Mouse (Mus musculus) hindbrain, embryonic 15.5 days (tissue): ENCODE results near the gene Col6a1. TPM values are rescaled to one million over a fixed set of nuclear protein-coding genes. Genes with fewer than 3 reads are reported as not detected.
"Not testable (repeated sequence)": the region's sequence is repeated elsewhere in the genome, so short reads cannot be mapped to it uniquely, and the experiment has no call there.

ENCODE experiments used
- ATAC-seq: fragments of 200-750 bp; cut with Nextera tagmentation; 2 replicates; pipeline ENCODE4 v1.8.0; 2017; ENCODE audit warnings: low read depth, moderate number of reproducible peaks, moderate TSS enrichment; ENCODE audit not compliant: low FRiP score
- H3K27ac ChIP-seq: fragments of 300-500 bp; sonication (generic); replicated peaks from 2 replicates; pipeline ENCODE4 v1.5.1; 2015; ENCODE audit warnings: mild to moderate bottlenecking, inconsistent platforms
- H3K27me3 ChIP-seq: fragments of 300-500 bp; sonication (generic); 2 replicates; pipeline ENCODE4 v1.6.1; 2015; ENCODE audit warnings: control low read depth, inconsistent platforms
- H3K36me3 ChIP-seq: fragments of 300-500 bp; sonication (generic); 2 replicates; pipeline ENCODE4 v1.6.1; 2015; ENCODE audit warnings: control low read depth, inconsistent platforms
- H3K4me1 ChIP-seq: fragments of 300-500 bp; sonication (generic); replicated peaks from 2 replicates; pipeline ENCODE4 v1.6.1; 2015; ENCODE audit warnings: control low read depth, inconsistent platforms
- H3K4me2 ChIP-seq: fragments of 300-500 bp; sonication (generic); 2 replicates; pipeline ENCODE4 v1.6.1; 2015; ENCODE audit warnings: moderate library complexity, mild to moderate bottlenecking, inconsistent platforms
- H3K4me3 ChIP-seq: fragments of 300-500 bp; sonication (generic); 2 replicates; pipeline ENCODE4 v1.5.1; 2015; ENCODE audit warnings: mild to moderate bottlenecking, inconsistent platforms
- H3K9ac ChIP-seq: fragments of 300-500 bp; sonication (generic); 2 replicates; pipeline ENCODE4 v1.6.1; 2015; ENCODE audit warnings: inconsistent platforms
- H3K9me3 ChIP-seq: fragments of 300-500 bp; sonication (generic); 2 replicates; pipeline ENCODE4 v1.6.1; 2016; ENCODE audit warnings: control low read depth, inconsistent platforms
- WGBS: fragments of 180-500 bp; shearing (Covaris S2); methylation state at CpG from one replicate; pipeline ENCODE4 v1.1.7; 2015; 5-methylcytosine and 5-hydroxymethylcytosine counted together
- polyA plus RNA-seq: library from polyadenylated mRNA; unstranded; fragments of >200 nt; fragmentation: Nextera tagmentation; extraction: Ambion mirVana; gene quantifications from 2 replicates; pipeline ENCODE4 v1.2.1, GENCODE M21; 2015

Col6a1 gene
- polyA plus RNA-seq, result 23.5 and 29.4 TPM in 2 replicates

- Histone ChIP-seq H3K36me3 (no peaks in the 10 kb centered on the region), H3K9me3 (no peaks in the 10 kb centered on the region), H3K4me1 (0 out of 2 replicates have a peak, but pooled peaks cover 5% of the 10 kb centered on the region), H3K4me3 (peak within 1 kb of the TSS; percentile 7), H3K9ac (no peak within 1 kb of the TSS), H3K27me3 (no peaks in the 10 kb centered on the region), H3K27ac (no peak within 1 kb of the TSS), H3K4me2 (0 out of 2 replicates have a peak within 1 kb of the TSS, but pooled peaks have one; percentile 11)
- WGBS, result 34% methylated on average over 9 of the region's 9 CpGs
- ATAC-seq, result no peak
Observed at GRCm38 (mm10) chr10:76725682-76726285, at the start of gene Col6a1. Col6a1 (minus strand) TSS chr10:76726168.

GRCm38 (mm10) chr10:76771624-76772023 lies 45.7 kb upstream of the Col6a1 start:
- H3K4me3 ChIP-seq, result no peak overlapping the region
- no peaks in the 10 kb centered on the region for H3K9me3 ChIP-seq
- H3K4me1 ChIP-seq, result no peaks in the 10 kb centered on the region
- H3K4me2 ChIP-seq, result no peak overlapping the region
- WGBS, result 95% methylated on average over 3 of the region's 3 CpGs
- ATAC-seq, result no peak
- H3K27ac ChIP-seq, result no peak overlapping the region
- no peak overlapping the region for H3K9ac ChIP-seq
- no peaks in the 10 kb centered on the region for H3K36me3 ChIP-seq
- no peaks in the 10 kb centered on the region for H3K27me3 ChIP-seq

GRCm38 (mm10) chr10:76771086-76771485 lies 45.1 kb upstream of the Col6a1 start:
- Histone ChIP-seq H3K4me1 (no peaks in the 10 kb centered on the region), H3K9ac (no peak overlapping the region), H3K27me3 (no peaks in the 10 kb centered on the region), H3K4me2 (no peak overlapping the region), H3K36me3 (no peaks in the 10 kb centered on the region), H3K9me3 (no peaks in the 10 kb centered on the region), H3K27ac (no peak overlapping the region), H3K4me3 (no peak overlapping the region)
- WGBS, result 60% methylated on average over 5 of the region's 5 CpGs
- ATAC-seq, result no peak

GRCm38 (mm10) chr10:76769581-76769980 lies 43.6 kb upstream of the Col6a1 start:
- no peaks in the 10 kb centered on the region for H3K4me1 ChIP-seq
- no peaks in the 10 kb centered on the region for H3K27me3 ChIP-seq
- no peak overlapping the region for H3K4me2 ChIP-seq
- WGBS, result 95% methylated on average over 6 of the region's 6 CpGs
- no peak overlapping the region for H3K27ac ChIP-seq
- no peaks in the 10 kb centered on the region for H3K36me3 ChIP-seq
- no peak for ATAC-seq
- H3K9ac ChIP-seq, result no peak overlapping the region
- H3K4me3 ChIP-seq, result no peak overlapping the region
- no peaks in the 10 kb centered on the region for H3K9me3 ChIP-seq

- Histone ChIP-seq H3K27ac (no peak overlapping the region), H3K9ac (no peak overlapping the region), H3K27me3 (no peaks in the 10 kb centered on the region), H3K4me2 (no peak overlapping the region), H3K9me3 (no peaks in the 10 kb centered on the region), H3K36me3 (no peaks in the 10 kb centered on the region), H3K4me3 (no peak overlapping the region), H3K4me1 (no peaks in the 10 kb centered on the region)
- WGBS, result 96% methylated on average over 1 of the region's 1 CpGs
- no peak for ATAC-seq
Observed at GRCm38 (mm10) chr10:76766196-76766595, 40.2 kb upstream of the Col6a1 start.

- H3K27ac ChIP-seq, result no peak overlapping the region
- H3K9me3 ChIP-seq, result no peaks in the 10 kb centered on the region
- H3K4me3 ChIP-seq, result no peak overlapping the region
- no peaks in the 10 kb centered on the region for H3K4me1 ChIP-seq
- no peaks in the 10 kb centered on the region for H3K27me3 ChIP-seq
- 93% methylated on average over 4 of the region's 4 CpGs for WGBS
- no peak overlapping the region for H3K9ac ChIP-seq
- H3K4me2 ChIP-seq, result no peak overlapping the region
- H3K36me3 ChIP-seq, result no peaks in the 10 kb centered on the region
- no peak for ATAC-seq
Observed at GRCm38 (mm10) chr10:76764927-76765326, 39.0 kb upstream of the Col6a1 start.

- WGBS, result 96% methylated on average over 12 of the region's 12 CpGs
- no peak overlapping the region for H3K4me2 ChIP-seq
- no peak for ATAC-seq
- no peaks in the 10 kb centered on the region for H3K4me1 ChIP-seq
- H3K9ac ChIP-seq, result no peak overlapping the region
- no peak overlapping the region for H3K4me3 ChIP-seq
- no peaks in the 10 kb centered on the region for H3K36me3 ChIP-seq
- no peaks in the 10 kb centered on the region for H3K27me3 ChIP-seq
- H3K27ac ChIP-seq, result no peak overlapping the region
- H3K9me3 ChIP-seq, result no peaks in the 10 kb centered on the region
Observed at GRCm38 (mm10) chr10:76763016-76763415, 37.0 kb upstream of the Col6a1 start.

- Histone ChIP-seq H3K9ac (no peak overlapping the region), H3K4me3 (no peak overlapping the region), H3K4me1 (no peaks in the 10 kb centered on the region), H3K27ac (no peak overlapping the region), H3K4me2 (no peak overlapping the region), H3K9me3 (no peaks in the 10 kb centered on the region), H3K36me3 (no peaks in the 10 kb centered on the region), H3K27me3 (no peaks in the 10 kb centered on the region)
- ATAC-seq, result no peak
- WGBS, result 85% methylated on average over 7 of the region's 7 CpGs
Observed at GRCm38 (mm10) chr10:76762411-76762810, 36.4 kb upstream of the Col6a1 start.

GRCm38 (mm10) chr10:76759878-76760277 lies 33.9 kb upstream of the Col6a1 start:
- Histone ChIP-seq H3K4me1 (no peaks in the 10 kb centered on the region), H3K4me2 (no peak overlapping the region), H3K27me3 (no peaks in the 10 kb centered on the region), H3K9me3 (no peaks in the 10 kb centered on the region), H3K36me3 (no peaks in the 10 kb centered on the region), H3K9ac (no peak overlapping the region), H3K4me3 (no peak overlapping the region), H3K27ac (no peak overlapping the region)
- WGBS, result 92% methylated on average over 5 of the region's 5 CpGs
- ATAC-seq, result no peak

- H3K4me2 ChIP-seq, result no peak overlapping the region
- H3K27ac ChIP-seq, result no peak overlapping the region
- ATAC-seq, result no peak
- no peaks in the 10 kb centered on the region for H3K36me3 ChIP-seq
- no peak overlapping the region for H3K4me3 ChIP-seq
- WGBS, result 90% methylated on average over 3 of the region's 3 CpGs
- no peaks in the 10 kb centered on the region for H3K4me1 ChIP-seq
- peaks cover 4% of the 10 kb centered on the region; the same call in 1 of the 2 replicates for H3K9me3 ChIP-seq
- H3K9ac ChIP-seq, result no peak overlapping the region
- H3K27me3 ChIP-seq, result no peaks in the 10 kb centered on the region
Observed at GRCm38 (mm10) chr10:76753640-76754039, 27.7 kb upstream of the Col6a1 start.

- not testable (repeated sequence) for H3K9me3 ChIP-seq, H3K4me3 ChIP-seq, ATAC-seq, H3K27me3 ChIP-seq, H3K4me1 ChIP-seq, H3K9ac ChIP-seq, H3K36me3 ChIP-seq, H3K4me2 ChIP-seq, H3K27ac ChIP-seq
- 64% methylated on average over 11 of the region's 11 CpGs for WGBS
Observed at GRCm38 (mm10) chr10:76744267-76744666, 18.3 kb upstream of the Col6a1 start.

- H3K9me3 ChIP-seq, result no peaks in the 10 kb centered on the region
- no peak overlapping the region for H3K4me2 ChIP-seq
- H3K9ac ChIP-seq, result no peak overlapping the region
- H3K27ac ChIP-seq, result no peak overlapping the region
- no peaks in the 10 kb centered on the region for H3K27me3 ChIP-seq
- H3K36me3 ChIP-seq, result no peaks in the 10 kb centered on the region
- H3K4me1 ChIP-seq, result peaks cover 17% of the 10 kb centered on the region
- ATAC-seq, result no peak
- 77% methylated on average over 8 of the region's 8 CpGs for WGBS
- H3K4me3 ChIP-seq, result no peak overlapping the region
Observed at GRCm38 (mm10) chr10:76736764-76737163, 10.8 kb upstream of the Col6a1 start.

GRCm38 (mm10) chr10:76734979-76735378 lies 9.0 kb upstream of the Col6a1 start:
- Histone ChIP-seq H3K36me3 (no peaks in the 10 kb centered on the region), H3K27me3 (no peaks in the 10 kb centered on the region), H3K9me3 (no peaks in the 10 kb centered on the region), H3K4me2 (no peak overlapping the region), H3K9ac (no peak overlapping the region), H3K4me3 (no peak overlapping the region), H3K27ac (no peak overlapping the region), H3K4me1 (peaks cover 21% of the 10 kb centered on the region)
- ATAC-seq, result peak; percentile 76; the same call in 1 of the 2 replicates
- WGBS, result 5% methylated on average over 4 of the region's 4 CpGs
